Mouse (Mus musculus) heart, adult 18-20 months (tissue): ENCODE data around the gene 1810037I17Rik. TPM values are rescaled to one million over a fixed set of nuclear protein-coding genes. Genes with fewer than 3 reads are reported as not detected.
"Not testable (repeated sequence)": the region's sequence is repeated elsewhere in the genome, so short reads cannot be mapped to it uniquely, and the experiment has no call there.

Experiments
- DNase-seq, 2 experiments: peaks; one replicate each; pipeline ENCODE4 v3.0.0; 2021 to 2022; ENCODE audit warnings: mixed read lengths in 1 of 2
- total RNA-seq, 2 experiments: library from RNA; stranded (reverse); gene quantifications; 2 replicates each; pipeline ENCODE4 v1.2.3; 2021

1810037I17Rik gene
- total RNA-seq, 2 experiments from 2014 or later = 95.3 to 119 TPM

DNA sequence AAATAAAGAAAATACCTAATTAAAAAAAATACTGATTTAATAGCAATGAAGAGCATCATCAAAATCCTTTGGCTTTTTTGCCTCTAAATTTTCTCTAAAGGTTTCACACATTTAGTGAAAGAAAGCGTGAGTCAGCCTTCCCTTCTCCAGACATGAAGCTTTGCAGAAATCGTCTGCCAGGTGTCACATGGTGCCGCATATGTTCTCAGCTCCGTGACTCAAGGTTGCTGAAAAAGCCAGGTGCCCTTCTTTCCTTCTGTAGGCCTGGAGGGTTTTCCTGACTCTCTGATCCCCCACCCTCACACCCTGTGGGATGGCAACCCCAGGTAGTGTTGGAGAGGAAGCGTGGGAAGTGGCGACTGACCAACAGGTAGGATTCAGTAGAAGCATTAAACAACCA, 5.7 kb downstream of the 1810037I17Rik start:
- DNase-seq = no peak

DNA sequence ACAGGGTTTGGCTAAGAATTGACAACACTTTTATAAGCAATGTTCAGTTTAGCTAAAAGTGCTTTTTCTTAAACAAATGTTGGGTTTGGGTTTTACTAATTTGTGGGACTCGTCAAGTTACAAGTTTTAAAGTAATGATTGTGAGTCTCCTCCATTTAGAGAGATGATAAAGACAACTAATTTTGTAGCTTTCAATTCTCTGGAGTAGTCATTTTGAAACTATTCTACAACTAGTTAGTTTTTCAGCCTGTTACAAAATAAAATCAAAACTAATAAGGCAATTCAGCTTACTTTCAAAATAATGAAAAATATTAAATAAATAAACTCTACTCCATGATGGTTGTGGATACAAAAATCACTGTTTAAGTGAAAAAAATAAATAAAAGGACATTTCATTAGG, 8.5 kb downstream of the 1810037I17Rik start:
- DNase-seq = no peak

DNA sequence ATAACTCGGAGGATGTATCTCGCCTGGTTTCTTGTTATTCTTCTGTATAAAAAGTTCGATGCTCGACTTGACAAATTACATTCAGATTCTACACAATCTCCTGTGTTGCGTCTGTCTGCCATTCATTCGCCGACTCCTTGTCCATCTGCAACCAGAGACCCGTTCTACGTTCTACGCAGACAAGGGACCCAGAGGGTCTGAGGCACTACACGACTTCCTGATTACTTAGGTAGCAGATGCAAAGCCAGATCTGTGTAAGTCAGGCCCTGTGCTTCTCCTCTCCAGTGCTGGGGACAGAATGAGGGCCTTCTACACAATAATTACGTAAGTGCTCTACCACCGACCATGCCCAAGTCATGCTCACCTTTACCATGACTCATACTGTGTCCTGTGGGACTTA, 13.2 kb downstream of the 1810037I17Rik start:
- DNase-seq = not testable (repeated sequence)

DNA sequence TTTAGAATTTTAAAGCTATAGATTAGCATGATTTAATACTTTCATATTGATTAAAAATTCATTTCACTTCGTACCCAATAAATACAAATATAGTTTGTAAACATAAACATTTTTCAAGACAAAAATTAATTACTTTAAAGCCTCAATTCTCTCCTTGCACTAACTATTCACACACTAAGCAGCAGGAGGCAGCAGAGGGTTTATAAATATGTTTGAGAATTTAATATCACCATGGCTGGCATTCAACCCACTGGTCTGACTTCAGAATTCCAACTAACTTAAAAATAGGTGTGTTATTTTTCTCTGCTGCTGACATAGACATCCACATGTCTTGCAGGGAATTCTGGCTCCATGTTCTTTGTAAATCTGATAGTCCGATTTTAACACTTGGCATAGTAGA, 15.2 kb downstream of the 1810037I17Rik start:
- peak; percentile 61 to 83 for DNase-seq

DNA sequence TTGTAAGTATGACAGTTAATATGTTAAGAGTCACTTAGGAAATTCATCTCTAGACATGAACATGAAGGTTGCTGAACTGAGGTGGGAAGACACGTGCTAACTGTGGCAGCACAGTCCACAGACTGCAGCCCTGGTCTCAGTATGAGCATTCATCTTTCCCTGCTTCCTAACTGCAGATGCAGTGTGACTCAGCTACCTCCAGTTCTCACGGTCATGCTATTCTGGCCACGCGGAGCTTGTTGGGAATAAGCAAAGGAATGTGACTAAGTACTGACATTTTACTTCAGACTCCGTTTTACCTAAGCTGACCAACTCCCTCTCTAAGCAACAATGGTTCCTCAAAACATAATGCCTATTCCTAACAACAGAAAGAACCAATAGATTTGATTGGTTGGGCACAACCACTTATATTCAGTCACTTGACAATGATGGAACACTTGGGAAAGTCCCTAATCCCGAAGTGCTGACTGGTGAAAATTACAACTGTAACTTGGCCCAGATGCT, 19.4 kb downstream of the 1810037I17Rik start:
- DNase-seq = no peak

DNA sequence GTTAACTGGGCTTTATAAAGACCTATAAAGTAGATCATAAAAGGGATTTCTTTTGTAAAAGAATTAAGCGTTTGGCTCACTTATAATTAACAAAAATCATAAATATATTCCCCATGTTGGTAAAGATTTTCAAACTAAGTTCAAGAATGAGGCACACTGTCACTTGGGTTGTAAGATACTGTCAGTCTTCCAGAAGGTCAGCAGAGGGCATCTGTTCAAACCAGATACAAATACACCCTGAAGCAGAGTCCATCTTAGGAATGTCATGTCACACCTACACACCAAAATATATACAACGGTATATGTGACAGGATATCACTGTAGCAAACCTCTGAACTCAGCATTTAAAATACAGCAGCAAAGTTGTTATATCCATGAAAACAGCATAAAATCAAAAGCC, 26.1 kb downstream of the 1810037I17Rik start:
- no peak for DNase-seq

DNA sequence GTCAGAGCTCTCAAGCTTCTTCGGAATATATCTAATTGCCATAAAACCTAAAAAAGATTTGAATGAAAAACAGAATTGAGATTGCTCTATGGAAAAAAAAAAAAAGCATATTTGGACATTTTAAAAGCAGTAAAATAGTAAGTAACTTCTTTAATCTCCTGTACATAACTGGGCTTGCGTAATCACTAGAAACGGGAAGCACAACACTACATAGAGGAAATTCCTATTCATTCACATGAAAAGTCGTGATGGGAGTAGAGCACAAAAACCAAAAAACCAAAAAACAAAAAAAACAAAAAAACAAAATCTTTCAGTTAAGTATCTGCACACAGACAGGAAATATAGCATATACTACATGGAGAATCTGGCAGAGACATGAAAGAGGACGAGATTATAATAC, 40.3 kb downstream of the 1810037I17Rik start:
- DNase-seq = no peak

DNA sequence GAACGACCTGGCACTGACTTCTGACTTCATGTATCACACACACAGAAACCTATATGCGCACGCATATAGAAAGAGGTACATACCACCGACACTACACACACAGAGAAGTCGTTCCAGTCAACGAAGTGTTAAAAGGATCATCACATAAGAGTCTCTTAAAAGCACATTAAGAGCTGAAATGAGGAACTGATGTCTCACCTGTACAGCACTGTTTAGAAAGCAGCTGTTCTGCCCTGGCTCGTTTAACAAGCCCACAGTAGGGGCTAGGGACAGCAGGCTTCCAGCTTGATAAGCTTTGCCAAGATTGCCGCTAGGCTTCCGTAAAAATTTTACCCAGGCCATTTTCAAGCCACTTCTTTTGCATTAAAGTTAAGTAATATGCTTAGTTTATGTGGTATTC, 44.4 kb downstream of the 1810037I17Rik start:
- DNase-seq = no peak

DNA sequence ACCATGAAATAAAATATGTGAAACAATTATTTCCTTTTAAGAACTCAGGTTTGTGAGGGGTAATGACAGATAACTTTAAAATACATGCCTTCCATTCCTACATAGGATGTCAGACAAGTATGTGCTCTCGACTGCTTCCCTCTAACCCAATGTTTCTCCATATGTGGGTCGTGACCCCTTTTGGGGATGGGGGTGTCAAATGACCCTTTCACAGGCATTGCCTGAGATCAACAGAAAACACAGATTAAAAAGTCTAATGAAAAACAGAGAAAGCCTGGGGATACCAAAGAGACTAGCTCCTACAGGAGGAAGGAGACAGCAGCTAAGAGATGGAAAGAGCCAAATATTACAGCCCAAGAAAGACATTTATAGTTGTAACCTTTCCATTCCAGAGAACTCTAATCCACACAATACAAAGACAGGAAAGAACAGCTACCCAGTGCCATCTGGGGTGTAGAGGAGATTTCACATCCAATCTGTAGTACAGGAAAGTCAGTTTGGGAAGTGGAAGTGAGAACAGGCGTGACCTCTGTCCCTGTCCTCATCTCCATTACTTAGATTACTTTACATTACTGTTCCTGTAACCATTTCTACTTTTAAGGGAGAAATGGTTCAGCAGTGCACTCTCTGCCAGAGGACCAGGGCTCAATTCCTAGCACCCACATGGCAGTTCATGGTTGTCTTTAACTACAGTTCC, 48.3 kb downstream of the 1810037I17Rik start:
- no peak for DNase-seq

DNA sequence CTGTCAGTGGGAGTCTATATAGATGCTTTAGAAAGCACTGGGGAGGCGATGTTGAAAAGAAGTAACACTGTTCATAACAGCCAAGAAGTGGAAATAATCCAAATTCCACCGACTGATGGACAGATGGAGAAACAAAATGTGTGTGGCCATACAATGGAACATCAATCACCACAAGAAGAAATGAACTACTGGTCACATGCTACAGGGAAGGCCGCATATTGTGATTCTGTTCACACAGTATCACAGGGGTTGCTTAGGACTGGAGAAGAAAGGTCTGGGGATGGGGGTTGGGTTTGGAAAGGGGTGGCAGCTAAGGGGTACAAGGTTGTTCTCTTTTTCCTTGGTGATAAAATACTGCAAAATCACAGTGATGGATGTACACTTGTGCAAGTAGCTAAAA, 50.8 kb downstream of the 1810037I17Rik start:
- DNase-seq = no peak

DNA sequence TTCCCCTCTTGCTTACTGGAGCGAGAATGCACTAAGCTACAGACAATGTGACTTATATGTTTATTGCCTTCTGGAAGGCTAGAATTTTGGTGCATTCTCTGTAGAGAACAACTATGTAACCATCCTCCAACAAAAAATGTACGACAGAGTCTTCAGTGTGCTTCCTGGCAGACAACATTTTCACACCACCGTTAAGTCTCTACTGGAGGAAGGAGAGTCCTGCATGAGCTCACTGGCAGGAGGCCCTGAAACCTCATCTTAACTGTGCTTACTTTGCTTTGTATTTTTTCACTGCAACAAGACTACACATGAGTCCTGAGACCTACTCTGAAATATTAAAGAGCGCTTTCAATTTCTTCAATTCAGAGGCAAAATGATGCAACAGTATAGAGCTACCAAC, 51.4 kb downstream of the 1810037I17Rik start:
- no peak for DNase-seq

Other genes with a start within 250 kb of the 1810037I17Rik start
- 1 to 10 TPM; 3.0 to 3.5 TPM for gene Pde5a, start 195.3 kb upstream of the 1810037I17Rik start, total RNA-seq
- gene Fabp2, start 29.1 kb upstream of the 1810037I17Rik start, total RNA-seq = not detected
- not detected for gene Gm10959, start 4.8 kb upstream of the 1810037I17Rik start, total RNA-seq
- gene Usp53, start 60.3 kb downstream of the 1810037I17Rik start, total RNA-seq = 10 to 100 TPM in 1 of 2 experiments, 1 to 10 TPM in 1; 8.7 to 12.4 TPM
- gene Myoz2, start 110.8 kb downstream of the 1810037I17Rik start, total RNA-seq = 1,000 to 10,000 TPM; 1,411 to 1,554 TPM